Mouse (Mus musculus): ENCODE measurements around the gene Rmi1. TPM values are rescaled to one million over a fixed set of nuclear protein-coding genes. Genes with fewer than 3 reads are reported as not detected.
"Not testable (repeated sequence)": the region's sequence is repeated elsewhere in the genome, so short reads cannot be mapped to it uniquely, and the experiment has no call there.

Rmi1 gene
- total RNA-seq, 1 experiment from 2014 or later: 31.9 TPM

DNA sequence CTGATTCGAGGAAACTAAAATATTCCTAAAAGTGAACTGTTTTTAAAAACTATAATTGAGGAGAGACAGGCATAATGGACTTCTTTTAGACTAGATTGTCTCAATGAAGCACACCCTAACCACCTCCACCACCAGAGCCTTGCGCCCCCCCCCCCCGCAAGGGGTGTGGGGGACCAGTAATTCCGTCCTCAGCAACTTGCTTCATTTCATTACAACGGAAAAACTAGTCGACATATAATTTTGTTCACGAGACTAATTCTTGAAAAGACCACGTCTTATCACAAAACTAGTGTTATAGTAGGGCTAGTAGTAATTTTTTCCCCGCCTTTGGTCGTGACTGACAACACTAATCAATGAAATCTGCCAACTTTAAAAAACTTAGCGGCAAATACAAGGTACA, 1.5 kb upstream of the Rmi1 start:
- no peak for ATAC-seq (replicated peaks; ENCODE audit: low read depth, poor library complexity, severe bottlenecking)

GRCm38 (mm10) chr13:58401135-58402002, 679 bp upstream of the Rmi1 start:
- ATAC-seq (replicated peaks; ENCODE audit: low read depth, poor library complexity, severe bottlenecking): peak; percentile 20; the same call in 1 of the 2 replicates

- 0 out of 2 replicates have a peak, but pooled peaks have one; percentile 7 for ATAC-seq (replicated peaks; ENCODE audit: low read depth, poor library complexity, severe bottlenecking)
Measured at GRCm38 (mm10) chr13:58402744-58403110, 679 bp downstream of the Rmi1 start.

GRCm38 (mm10) chr13:58403243-58403642, 1.2 kb downstream of the Rmi1 start, which contains the start of gene Hnrnpk:
Gene Hnrnpk, minus strand, starts transcription at chr13:58403343.
- ATAC-seq (replicated peaks; ENCODE audit: low read depth, poor library complexity, severe bottlenecking): not testable (repeated sequence)

- ATAC-seq (replicated peaks; ENCODE audit: low read depth, poor library complexity, severe bottlenecking): no peak
Measured at GRCm38 (mm10) chr13:58411073-58411472, 9.0 kb downstream of the Rmi1 start.

DNA sequence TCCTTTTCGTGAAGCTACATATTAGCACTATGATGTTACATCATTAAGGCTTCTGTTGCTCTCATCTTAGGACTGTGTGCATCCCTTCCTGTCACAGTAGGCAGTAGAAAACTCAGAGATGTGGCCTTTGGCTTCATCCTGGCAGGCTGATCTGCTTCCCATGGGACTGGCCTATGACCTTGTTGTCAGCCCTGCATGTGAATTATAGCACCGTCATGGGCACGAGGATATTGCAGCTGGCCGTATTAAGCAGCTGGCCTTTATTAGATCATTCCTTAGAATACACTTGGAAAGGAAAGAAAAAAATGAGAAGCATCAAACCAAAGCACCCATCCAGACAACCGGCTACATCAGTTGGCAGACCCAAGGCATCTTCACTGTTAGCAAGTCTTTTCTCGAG, 13.3 kb downstream of the Rmi1 start:
- ATAC-seq (replicated peaks; ENCODE audit: low read depth, poor library complexity, severe bottlenecking): no peak

DNA sequence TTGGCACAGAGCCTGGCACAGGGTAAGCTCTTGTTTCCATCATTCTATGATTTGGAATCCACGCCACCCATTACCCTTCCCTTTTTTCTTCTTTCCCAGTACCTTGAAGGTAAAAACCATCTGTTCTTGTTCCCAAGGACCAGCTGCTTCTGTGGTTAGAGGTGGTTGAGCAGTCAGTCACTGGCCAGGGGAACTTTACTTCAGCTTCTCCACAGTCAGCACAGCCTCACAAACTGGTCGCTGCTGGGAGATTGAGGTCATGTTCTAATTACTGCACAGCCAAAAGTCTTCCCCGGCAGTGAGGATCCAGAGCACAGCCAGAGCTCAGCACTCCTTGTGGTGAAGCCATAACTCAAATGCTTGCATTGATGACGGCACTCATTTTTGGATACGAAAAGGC, 13.8 kb downstream of the Rmi1 start:
- no peak for ATAC-seq (replicated peaks; ENCODE audit: low read depth, poor library complexity, severe bottlenecking)

DNA sequence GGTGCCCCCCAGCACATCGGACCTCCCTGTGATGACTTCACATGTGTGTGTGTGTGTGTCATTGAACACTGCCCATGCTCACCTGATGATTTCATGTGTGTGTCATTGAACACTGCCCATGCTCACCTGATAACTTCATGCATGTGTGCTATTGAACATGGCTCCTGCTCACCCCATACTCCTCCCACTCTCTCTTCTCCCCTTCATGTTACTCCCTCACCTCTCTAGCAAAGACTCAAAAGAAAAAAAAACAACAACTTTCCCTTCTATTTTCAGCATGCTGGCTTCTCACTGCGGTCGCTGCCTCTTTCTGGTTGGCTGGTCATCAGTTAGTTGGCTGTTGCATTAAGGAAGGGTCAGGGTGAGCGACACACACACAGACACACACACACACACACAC, 16.6 kb downstream of the Rmi1 start:
- ATAC-seq (replicated peaks; ENCODE audit: low read depth, poor library complexity, severe bottlenecking): no peak

DNA sequence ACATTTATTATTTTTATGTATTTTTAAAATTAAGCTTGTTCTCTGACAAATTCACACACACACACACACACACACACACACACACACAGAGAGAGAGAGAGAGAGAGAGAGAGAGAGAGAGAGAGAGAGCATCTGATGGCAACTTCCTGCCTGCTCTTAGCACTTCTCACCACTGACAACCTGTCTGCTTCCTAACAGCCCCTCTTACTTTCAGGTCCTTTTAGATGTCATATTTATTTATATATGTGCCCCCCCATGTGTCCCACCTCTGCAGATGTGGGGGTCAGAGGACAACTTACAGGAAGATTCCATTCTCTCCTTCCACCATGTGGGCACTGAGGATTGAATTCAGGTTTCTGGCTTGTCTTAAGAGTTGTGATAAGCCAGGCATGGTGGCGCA, 17.2 kb downstream of the Rmi1 start:
- no peak for ATAC-seq (replicated peaks; ENCODE audit: low read depth, poor library complexity, severe bottlenecking)

DNA sequence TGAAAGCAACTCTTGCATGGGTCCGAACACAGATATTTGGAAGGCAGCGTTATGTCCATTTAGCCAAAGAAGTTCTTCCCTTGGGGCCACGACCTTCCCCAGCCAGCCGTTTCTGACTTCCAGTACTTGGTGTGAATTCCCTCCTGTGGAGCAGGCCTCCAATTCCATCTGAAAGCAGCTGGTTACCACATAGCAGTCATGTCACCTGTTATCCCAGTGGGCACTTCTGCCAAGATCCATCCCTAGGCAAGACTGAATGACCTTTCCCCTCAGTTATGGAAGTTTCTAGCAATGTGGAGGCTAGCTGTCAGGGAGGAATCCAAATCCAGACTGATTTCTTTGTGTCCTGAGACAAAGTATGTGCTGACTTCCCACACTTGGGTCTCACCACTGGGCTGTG, 19.0 kb downstream of the Rmi1 start:
- no peak for ATAC-seq (replicated peaks; ENCODE audit: low read depth, poor library complexity, severe bottlenecking)

DNA sequence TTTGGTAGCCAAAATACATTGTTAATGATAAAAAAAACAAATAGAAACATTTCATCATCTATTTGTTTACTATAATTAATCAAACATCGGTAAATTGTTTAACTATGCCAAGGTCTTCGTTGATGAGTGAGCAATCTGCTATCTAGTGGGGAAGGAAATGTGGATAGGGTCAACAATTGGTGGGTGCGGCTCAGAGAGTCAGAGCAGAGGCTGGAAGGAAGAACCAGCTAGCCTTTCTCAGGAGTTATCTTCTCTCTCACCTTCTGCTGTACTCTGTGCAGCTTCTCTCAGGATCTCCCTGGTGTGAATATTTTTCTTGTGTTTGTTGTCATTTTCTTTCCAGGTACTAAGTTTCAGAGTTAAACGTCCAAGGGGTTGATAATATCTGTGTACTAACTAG, 20.2 kb downstream of the Rmi1 start:
- ATAC-seq (replicated peaks; ENCODE audit: low read depth, poor library complexity, severe bottlenecking): no peak

GRCm38 (mm10) chr13:58423061-58423660, 21.1 kb downstream of the Rmi1 start:
- no peak for ATAC-seq (replicated peaks; ENCODE audit: low read depth, poor library complexity, severe bottlenecking)

GRCm38 (mm10) chr13:58439716-58440115, 37.7 kb downstream of the Rmi1 start:
- no peak for ATAC-seq (replicated peaks; ENCODE audit: low read depth, poor library complexity, severe bottlenecking)

- 0 out of 2 replicates have a peak, but pooled peaks have one; percentile 16 for ATAC-seq (replicated peaks; ENCODE audit: low read depth, poor library complexity, severe bottlenecking)
Measured at GRCm38 (mm10) chr13:58443326-58443725, 41.3 kb downstream of the Rmi1 start.

- peak; percentile 99 for ATAC-seq (replicated peaks; ENCODE audit: low read depth, poor library complexity, severe bottlenecking)
Measured at GRCm38 (mm10) chr13:58443787-58444186, 41.7 kb downstream of the Rmi1 start.

DNA sequence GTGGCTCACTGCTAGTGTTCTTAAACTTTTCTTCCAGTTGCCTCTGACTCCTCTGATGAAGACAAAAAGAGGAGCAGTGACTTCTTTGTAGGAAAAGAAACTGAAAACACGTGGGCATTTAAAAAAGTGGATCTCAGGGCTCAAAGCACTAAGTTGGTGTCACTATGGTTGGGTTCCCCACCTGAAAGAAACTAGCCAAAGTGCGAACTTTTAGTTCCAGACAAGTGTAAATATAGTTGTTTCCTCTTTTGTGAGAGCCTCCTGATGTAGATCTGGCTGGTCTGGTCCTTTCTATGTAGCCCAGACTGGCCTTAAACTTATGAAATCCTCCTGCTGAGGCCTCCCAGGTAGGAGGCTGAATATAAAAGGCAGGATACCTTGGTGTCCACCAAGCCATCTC, 44.5 kb downstream of the Rmi1 start:
- no peak for ATAC-seq (replicated peaks; ENCODE audit: low read depth, poor library complexity, severe bottlenecking)

DNA sequence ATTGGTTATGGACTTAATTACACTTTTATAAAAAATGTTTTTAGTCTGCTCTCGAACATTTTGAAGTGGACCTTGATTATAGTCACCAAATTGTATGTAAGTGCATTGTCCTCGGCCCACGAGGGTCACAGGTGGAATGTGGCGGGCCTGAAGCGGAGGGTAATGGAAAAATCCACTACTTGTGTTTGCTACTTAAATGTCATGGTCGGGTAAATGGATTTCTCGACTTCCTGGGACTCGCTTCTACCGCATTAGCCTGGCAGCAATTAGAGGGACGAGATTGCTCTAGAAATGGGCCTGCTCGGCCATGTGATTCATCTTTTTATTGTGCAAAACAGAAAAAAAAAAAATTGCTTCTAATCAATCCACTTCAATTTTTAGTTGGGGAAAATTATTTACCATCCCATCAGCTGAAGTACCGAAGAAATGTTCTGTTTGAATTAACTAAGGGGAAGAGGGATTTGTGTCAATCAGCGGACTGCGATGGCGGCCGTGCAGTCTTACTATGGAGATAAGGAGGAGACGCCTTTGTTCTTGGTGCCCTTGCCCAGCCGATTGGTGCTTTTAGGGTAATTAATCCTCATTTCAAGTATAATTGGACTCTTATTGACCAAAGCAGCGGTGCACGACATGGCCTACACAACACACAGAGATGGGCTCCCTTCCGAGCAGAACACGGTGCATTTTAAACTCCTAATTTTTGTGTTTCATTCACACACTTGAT, 48.6 kb downstream of the Rmi1 start:
- ATAC-seq (replicated peaks; ENCODE audit: low read depth, poor library complexity, severe bottlenecking): no peak

- no peak for ATAC-seq (replicated peaks; ENCODE audit: low read depth, poor library complexity, severe bottlenecking)
Measured at GRCm38 (mm10) chr13:58452246-58452645, 50.2 kb downstream of the Rmi1 start.

- ATAC-seq (replicated peaks; ENCODE audit: low read depth, poor library complexity, severe bottlenecking): peak; percentile 38; the same call in 1 of the 2 replicates
Measured at GRCm38 (mm10) chr13:58452651-58453413, 50.8 kb downstream of the Rmi1 start.

- peak; percentile 51; the same call in 1 of the 2 replicates for ATAC-seq (replicated peaks; ENCODE audit: low read depth, poor library complexity, severe bottlenecking)
Measured at GRCm38 (mm10) chr13:58453541-58453940, 51.5 kb downstream of the Rmi1 start.

Measured in common myeloid progenitor, adult 5-6 weeks (primary cell).